Mouse (Mus musculus) hindbrain, embryonic 11.5 days (tissue): ENCODE measurements around the gene Tmtc4. TPM values are rescaled to one million over a fixed set of nuclear protein-coding genes. Genes with fewer than 3 reads are reported as not detected.

Experiments
- ATAC-seq: fragments of 200-750 bp; cut with Nextera tagmentation; 2 replicates; pipeline ENCODE4 v1.8.0; 2017; ENCODE audit warnings: mild to moderate bottlenecking, moderate TSS enrichment, moderate library complexity; ENCODE audit not compliant: low FRiP score
- DNase-seq: peaks from one replicate; pipeline ENCODE4 v3.0.0-alpha.2; 2015; ENCODE audit warnings: low spot score
- H3K27ac ChIP-seq: fragments of 300-500 bp; sonication (generic); 2 replicates; pipeline ENCODE4 v1.5.1; 2014; ENCODE audit warnings: mild to moderate bottlenecking, low read depth, low read length
- H3K27me3 ChIP-seq: fragments of 300-500 bp; sonication (generic); 2 replicates; pipeline ENCODE4 v1.6.1; 2014; ENCODE audit warnings: mild to moderate bottlenecking, low read length, moderate library complexity, mixed read lengths; ENCODE audit not compliant: control insufficient read depth, insufficient read depth
- H3K36me3 ChIP-seq: fragments of 300-500 bp; sonication (generic); 2 replicates; pipeline ENCODE4 v1.6.1; 2014; ENCODE audit warnings: mild to moderate bottlenecking, low read length, moderate library complexity, mixed read lengths; ENCODE audit not compliant: control insufficient read depth, insufficient read depth
- H3K4me1 ChIP-seq: fragments of 300-500 bp; sonication (generic); replicated peaks from 2 replicates; pipeline ENCODE4 v1.6.1; 2014; ENCODE audit warnings: low read length, mixed read lengths; ENCODE audit not compliant: control insufficient read depth, insufficient read depth
- H3K4me2 ChIP-seq: fragments of 300-500 bp; sonication (generic); replicated peaks from 2 replicates; pipeline ENCODE4 v1.6.1; 2014; ENCODE audit warnings: mild to moderate bottlenecking, low read depth, low read length
- H3K4me3 ChIP-seq: fragments of 300-500 bp; sonication (generic); 2 replicates; pipeline ENCODE4 v1.5.1; 2014; ENCODE audit warnings: low read depth, low read length
- H3K9ac ChIP-seq: fragments of 300-500 bp; sonication (generic); 2 replicates; pipeline ENCODE4 v1.6.1; 2014; ENCODE audit warnings: low read depth, low read length
- H3K9me3 ChIP-seq: fragments of 300-500 bp; sonication (generic); 2 replicates; pipeline ENCODE4 v1.6.1; 2016; ENCODE audit warnings: low read length; ENCODE audit not compliant: control insufficient read depth
- WGBS: fragments of 180-500 bp; shearing (Covaris S2); extraction: QIAGEN DNeasy Blood & Tissue Kit; methylation state at CpG from one replicate; pipeline ENCODE4 v1.1.7; 2014; 5-methylcytosine and 5-hydroxymethylcytosine counted together
- polyA plus RNA-seq: library from polyadenylated mRNA; unstranded; fragments of >200 nt; fragmentation: Nextera tagmentation; extraction: Ambion mirVana; gene quantifications from 2 replicates; pipeline ENCODE4 v1.2.1, GENCODE M21; 2014

Gene Tmtc4
- polyA plus RNA-seq, 1 experiment from 2014 or later, result 40.0 TPM

GRCm38 (mm10) chr14:122901715-122902114 is 82.1 kb downstream of the Tmtc4 start:
- no peaks in the 10 kb centered on the region for H3K4me1 ChIP-seq
- H3K9me3 ChIP-seq, result no peaks in the 10 kb centered on the region
- no peaks in the 10 kb centered on the region for H3K27me3 ChIP-seq
- ATAC-seq (no peak), DNase-seq (no peak)
- H3K4me3 ChIP-seq, result no peak overlapping the region
- H3K4me2 ChIP-seq, result no peak overlapping the region
- 74% methylated on average over 2 of the region's 2 CpGs for WGBS
- H3K36me3 ChIP-seq, result no peaks in the 10 kb centered on the region
- H3K27ac ChIP-seq, result no peak overlapping the region
- H3K9ac ChIP-seq, result no peak overlapping the region

DNA sequence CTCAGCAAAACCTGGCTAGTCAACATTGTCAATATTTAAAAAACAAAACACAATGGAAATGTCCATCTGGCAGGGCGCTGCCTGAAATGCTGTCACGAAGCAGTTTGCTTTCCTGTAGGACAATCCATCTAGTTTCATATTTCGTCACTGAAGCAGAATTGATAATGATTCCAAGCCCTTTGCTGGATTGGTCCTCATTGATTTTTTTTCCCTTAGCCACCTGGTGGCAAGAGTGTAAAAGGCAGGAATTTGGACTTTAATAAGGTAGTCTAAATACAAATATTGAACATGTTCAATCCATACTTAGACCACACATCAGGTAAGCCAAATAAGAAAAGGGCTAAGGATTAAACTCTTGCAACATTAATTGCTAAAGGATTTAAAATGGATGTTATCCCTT is 82.7 kb downstream of the Tmtc4 start:
- 68% methylated on average over 3 of the region's 3 CpGs for WGBS
- ATAC-seq, result no peak
- H3K27ac ChIP-seq, result no peak overlapping the region

GRCm38 (mm10) chr14:122900679-122901078 is 83.2 kb downstream of the Tmtc4 start:
- ATAC-seq, result no peak
- no peak overlapping the region; the same call in 1 of the 2 replicates for H3K27ac ChIP-seq
- no peaks in the 10 kb centered on the region for H3K27me3 ChIP-seq
- no peaks in the 10 kb centered on the region for H3K4me1 ChIP-seq
- H3K9me3 ChIP-seq, result no peaks in the 10 kb centered on the region
- H3K4me2 ChIP-seq, result no peak overlapping the region
- no peak overlapping the region for H3K9ac ChIP-seq
- H3K4me3 ChIP-seq, result no peak overlapping the region
- no peaks in the 10 kb centered on the region for H3K36me3 ChIP-seq
- DNase-seq, result no peak

More for the DNA sequence above, 82.7 kb downstream of the Tmtc4 start:
- H3K4me2 ChIP-seq, result no peak overlapping the region
- no peaks in the 10 kb centered on the region for H3K4me1 ChIP-seq
- H3K9me3 ChIP-seq, result no peaks in the 10 kb centered on the region
- no peak overlapping the region for H3K4me3 ChIP-seq
- H3K9ac ChIP-seq, result no peak overlapping the region
- no peaks in the 10 kb centered on the region for H3K36me3 ChIP-seq
- no peaks in the 10 kb centered on the region for H3K27me3 ChIP-seq
- DNase-seq, result peak; percentile 14

GRCm38 (mm10) chr14:122898550-122898949 is 85.3 kb downstream of the Tmtc4 start:
- H3K4me1 ChIP-seq, result no peaks in the 10 kb centered on the region
- ATAC-seq, result no peak
- no peaks in the 10 kb centered on the region for H3K27me3 ChIP-seq
- no peak for DNase-seq
- no peaks in the 10 kb centered on the region for H3K36me3 ChIP-seq
- H3K4me3 ChIP-seq, result no peak overlapping the region
- H3K4me2 ChIP-seq, result no peak overlapping the region
- no peak overlapping the region for H3K27ac ChIP-seq
- no peak overlapping the region for H3K9ac ChIP-seq
- no peaks in the 10 kb centered on the region for H3K9me3 ChIP-seq

DNA sequence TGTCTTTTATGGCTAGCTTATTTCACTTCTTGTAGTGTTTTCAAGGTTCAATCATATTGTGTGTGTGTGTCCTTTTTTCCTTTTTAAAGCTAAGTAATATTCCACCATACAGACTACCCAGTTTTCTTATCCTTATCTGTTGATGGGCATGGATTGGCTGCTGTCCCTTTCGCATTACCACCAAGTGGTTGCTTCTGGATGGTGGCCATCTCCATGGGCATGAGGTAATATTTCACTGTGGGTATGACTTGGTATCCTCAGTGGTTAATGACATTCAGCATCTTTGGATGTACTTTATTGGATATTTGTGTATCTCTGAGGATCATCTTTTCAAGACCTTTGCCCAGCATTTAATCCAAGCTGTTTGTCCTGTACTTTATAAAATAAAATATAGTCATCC is 87.7 kb downstream of the Tmtc4 start:
- WGBS, result 97% methylated on average over 1 of the region's 1 CpGs
- Histone ChIP-seq H3K4me2 (no peak overlapping the region), H3K27ac (no peak overlapping the region), H3K4me1 (no peaks in the 10 kb centered on the region), H3K9ac (no peak overlapping the region), H3K9me3 (no peaks in the 10 kb centered on the region), H3K4me3 (no peak overlapping the region), H3K36me3 (no peaks in the 10 kb centered on the region), H3K27me3 (no peaks in the 10 kb centered on the region)
- DNase-seq, result no peak
- ATAC-seq, result no peak

DNA sequence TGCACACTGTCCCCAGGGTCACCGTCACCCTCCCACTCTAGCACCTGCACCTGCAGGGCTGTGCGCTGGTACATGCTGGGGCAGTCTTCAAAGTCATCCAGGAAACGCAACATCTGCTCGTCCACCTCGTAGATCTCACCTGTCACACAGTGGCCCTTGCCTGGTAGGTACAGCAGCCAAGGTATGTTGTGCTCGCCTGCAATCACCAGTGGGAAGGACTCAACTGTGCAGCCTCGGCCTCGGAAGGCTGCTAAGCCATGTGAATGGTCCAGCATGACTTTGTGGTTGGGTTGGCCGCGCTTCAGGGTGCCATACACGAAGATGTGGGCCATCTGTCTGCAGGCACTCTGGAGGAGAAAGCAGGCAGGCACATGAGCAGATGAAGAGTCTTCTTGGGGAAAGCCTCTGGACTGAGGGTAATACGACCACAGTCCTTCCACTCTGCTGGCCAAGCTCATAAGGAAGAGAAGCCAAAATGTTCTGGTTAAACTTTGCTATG is 92.3 kb downstream of the Tmtc4 start:
- no peak overlapping the region for H3K4me3 ChIP-seq
- H3K27ac ChIP-seq, result no peak overlapping the region
- ATAC-seq (no peak), DNase-seq (no peak)
- no peaks in the 10 kb centered on the region for H3K4me1 ChIP-seq
- no peaks in the 10 kb centered on the region for H3K36me3 ChIP-seq
- H3K9me3 ChIP-seq, result no peaks in the 10 kb centered on the region
- no peaks in the 10 kb centered on the region for H3K27me3 ChIP-seq
- no peak overlapping the region for H3K9ac ChIP-seq
- 94% methylated on average over 12 of the region's 12 CpGs for WGBS
- no peak overlapping the region for H3K4me2 ChIP-seq

- WGBS, result 94% methylated on average over 1 of the region's 1 CpGs
These were observed 95.4 kb downstream of the Tmtc4 start for GRCm38 (mm10) chr14:122888480-122888872.

DNA sequence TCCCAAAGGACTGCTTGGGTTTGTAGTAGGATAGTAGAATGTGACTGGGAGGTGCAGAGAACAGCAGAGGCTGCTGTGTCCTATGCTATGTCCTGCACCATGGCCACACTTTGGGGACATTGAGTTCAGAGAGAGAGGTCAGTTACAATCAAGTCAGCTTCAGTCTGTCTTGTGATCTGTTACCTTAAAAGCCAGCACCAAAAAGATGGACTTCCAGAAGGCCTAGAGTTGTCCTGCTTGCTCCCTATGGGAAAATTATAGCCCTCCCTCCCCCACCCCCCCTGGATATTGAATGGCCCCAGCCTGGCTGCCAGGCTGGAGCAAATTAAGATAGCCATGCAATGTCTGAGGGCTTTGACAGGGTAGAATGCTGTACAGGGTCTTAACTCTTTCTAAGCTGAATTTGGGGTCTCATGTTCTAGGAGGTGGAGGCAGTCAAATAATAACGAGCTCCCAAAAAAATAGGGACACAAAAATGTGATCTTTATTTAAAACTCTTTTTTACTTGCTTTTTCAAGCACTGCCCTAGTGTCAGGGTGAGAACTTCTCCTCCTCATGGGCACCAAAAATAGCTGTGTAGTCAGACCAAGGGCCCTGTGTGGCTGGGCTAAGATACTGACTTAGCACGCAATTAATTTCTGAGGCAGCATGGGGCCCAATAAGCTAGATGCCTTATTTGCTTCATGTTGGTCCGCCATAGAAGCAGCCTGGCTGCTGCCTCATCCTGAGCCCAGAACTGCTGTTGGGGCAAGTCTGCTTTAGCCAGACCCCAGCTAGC is 95.9 kb downstream of the Tmtc4 start:
- no peak for ATAC-seq
- Histone ChIP-seq H3K9ac (no peak overlapping the region), H3K36me3 (no peaks in the 10 kb centered on the region), H3K4me2 (no peak overlapping the region), H3K4me3 (no peak overlapping the region), H3K4me1 (0 out of 2 replicates have a peak, but pooled peaks cover 3% of the 10 kb centered on the region), H3K27me3 (no peaks in the 10 kb centered on the region), H3K27ac (no peak overlapping the region), H3K9me3 (no peaks in the 10 kb centered on the region)
- WGBS, result 89% methylated on average over 3 of the region's 3 CpGs
- no peak for DNase-seq

More at GRCm38 (mm10) chr14:122888480-122888872, 95.4 kb downstream of the Tmtc4 start:
- Histone ChIP-seq H3K9ac (no peak overlapping the region), H3K4me3 (no peak overlapping the region), H3K9me3 (no peaks in the 10 kb centered on the region), H3K27ac (no peak overlapping the region), H3K27me3 (no peaks in the 10 kb centered on the region), H3K36me3 (no peaks in the 10 kb centered on the region), H3K4me2 (no peak overlapping the region), H3K4me1 (no peaks in the 10 kb centered on the region)
- ATAC-seq (no peak), DNase-seq (no peak)

DNA sequence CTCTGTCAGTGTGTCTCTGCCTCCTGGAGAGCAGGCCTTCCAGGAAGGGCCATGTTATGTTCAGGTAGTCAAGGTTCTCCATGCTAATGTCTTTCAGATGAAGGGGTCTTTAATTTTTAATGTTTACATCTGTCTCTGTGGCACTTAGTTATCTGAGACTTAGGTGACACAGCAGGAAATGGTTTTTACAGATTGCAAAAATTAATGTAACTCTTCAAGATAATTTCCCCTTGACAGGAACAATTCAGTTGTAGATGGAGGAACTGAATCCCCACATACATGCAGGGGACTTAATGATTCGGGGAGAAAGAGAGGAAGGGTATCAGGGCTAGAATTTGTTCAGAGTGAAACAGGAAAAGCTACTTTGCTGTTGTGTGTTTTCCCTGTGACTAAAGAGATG is 96.6 kb downstream of the Tmtc4 start:
- H3K4me3 ChIP-seq, result no peak overlapping the region
- no peak for ATAC-seq
- no peak overlapping the region for H3K27ac ChIP-seq
- no peak overlapping the region for H3K9ac ChIP-seq
- H3K9me3 ChIP-seq, result no peaks in the 10 kb centered on the region
- no peak overlapping the region for H3K4me2 ChIP-seq
- H3K27me3 ChIP-seq, result no peaks in the 10 kb centered on the region
- H3K36me3 ChIP-seq, result no peaks in the 10 kb centered on the region
- WGBS, result 93% methylated on average over 1 of the region's 1 CpGs
- no peak for DNase-seq
- 0 out of 2 replicates have a peak, but pooled peaks cover 3% of the 10 kb centered on the region for H3K4me1 ChIP-seq
